Mouse (Mus musculus) megakaryocyte, embryonic 14.5 days (primary cell): ENCODE results near the gene Tbxa2r.

Experiments
- FLI1 ChIP-seq: IDR thresholded peaks from 2 replicates; pipeline ENCODE4 v1.6.1; 2012; ENCODE audit warnings: low read length, inconsistent platforms, mixed read lengths
- GATA1 ChIP-seq: IDR thresholded peaks from 3 replicates; pipeline ENCODE4 v1.6.1; 2012; ENCODE audit warnings: mixed read lengths, low read length, inconsistent platforms, borderline replicate concordance

DNA sequence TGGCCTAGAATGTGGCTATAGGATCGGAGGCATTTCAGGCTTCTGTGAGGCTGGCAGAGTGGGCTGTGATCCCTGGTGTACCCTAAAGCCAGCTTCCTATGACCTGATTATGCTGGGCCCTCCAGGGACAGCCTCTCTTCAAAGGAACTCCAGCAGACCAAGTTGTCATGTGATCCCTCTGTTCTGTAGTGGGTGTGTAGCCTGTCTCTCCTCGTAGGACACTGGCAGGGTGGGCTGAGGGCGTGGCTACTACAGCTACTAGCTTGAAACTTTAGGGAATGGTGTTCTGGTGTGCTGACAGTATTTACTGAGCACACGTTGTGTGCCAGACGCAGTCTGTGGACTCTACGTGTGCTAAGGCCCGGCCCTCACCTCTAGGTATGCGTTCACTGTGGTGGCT is 32.2 kb downstream of the Tbxa2r start:
- TF ChIP-seq GATA1, result no peak
- TF ChIP-seq FLI1, result no peak
